Mouse (Mus musculus): ENCODE results near the gene Lgi1. TPM values are rescaled to one million over a fixed set of nuclear protein-coding genes. Genes with fewer than 3 reads are reported as not detected.

The Lgi1 gene
- polyA plus RNA-seq (2012; fragmentation: generic; extraction: Trizol): not detected

DNA sequence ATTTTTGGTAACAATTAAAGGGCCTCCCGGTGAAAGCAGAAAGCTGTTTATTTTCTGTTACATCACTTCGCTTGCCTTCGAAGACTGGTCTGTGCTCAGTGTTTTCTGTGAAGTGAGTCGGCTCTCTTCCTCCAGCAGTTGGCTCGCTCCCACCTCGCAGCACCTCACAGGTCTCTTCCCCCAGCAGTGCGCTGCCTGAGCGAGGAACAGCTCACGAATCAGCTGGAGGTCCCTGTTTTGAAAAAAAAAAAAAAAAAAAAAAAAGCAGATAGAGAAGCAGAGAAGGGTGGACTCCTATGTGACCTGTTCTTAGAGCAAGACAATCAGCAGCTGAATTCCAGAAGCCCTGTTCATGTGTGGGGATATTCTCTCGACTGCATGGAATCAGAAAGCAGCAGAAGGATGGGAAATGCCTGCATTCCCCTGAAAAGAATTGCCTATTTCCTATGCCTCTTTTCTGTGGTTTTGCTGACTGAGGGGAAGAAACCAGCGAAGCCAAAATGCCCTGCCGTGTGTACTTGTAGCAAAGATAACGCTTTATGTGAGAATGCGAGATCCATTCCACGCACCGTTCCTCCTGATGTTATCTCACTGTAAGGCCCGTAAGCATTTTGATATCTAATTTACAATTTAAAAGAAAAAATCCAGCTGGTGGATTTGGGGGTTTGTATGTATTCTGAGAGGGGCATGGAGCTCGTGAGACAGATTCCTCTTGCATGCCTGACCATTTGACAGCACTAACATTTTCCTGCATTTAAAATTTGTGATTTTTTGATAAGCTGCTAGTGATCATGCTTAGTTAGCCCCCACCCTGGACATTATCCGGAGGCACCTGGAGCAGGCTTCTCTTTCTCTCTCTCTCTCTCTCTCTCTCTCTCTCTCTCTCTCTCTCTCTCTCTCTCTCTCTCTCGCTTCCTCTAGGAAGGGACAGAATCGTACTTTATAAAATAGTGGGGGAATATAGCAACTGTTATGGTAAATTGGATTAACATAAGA, at the start of gene Lgi1:
Gene Lgi1 (plus strand): TSS at position 32 of the 996 bp plus-strand sequence.

DNA sequence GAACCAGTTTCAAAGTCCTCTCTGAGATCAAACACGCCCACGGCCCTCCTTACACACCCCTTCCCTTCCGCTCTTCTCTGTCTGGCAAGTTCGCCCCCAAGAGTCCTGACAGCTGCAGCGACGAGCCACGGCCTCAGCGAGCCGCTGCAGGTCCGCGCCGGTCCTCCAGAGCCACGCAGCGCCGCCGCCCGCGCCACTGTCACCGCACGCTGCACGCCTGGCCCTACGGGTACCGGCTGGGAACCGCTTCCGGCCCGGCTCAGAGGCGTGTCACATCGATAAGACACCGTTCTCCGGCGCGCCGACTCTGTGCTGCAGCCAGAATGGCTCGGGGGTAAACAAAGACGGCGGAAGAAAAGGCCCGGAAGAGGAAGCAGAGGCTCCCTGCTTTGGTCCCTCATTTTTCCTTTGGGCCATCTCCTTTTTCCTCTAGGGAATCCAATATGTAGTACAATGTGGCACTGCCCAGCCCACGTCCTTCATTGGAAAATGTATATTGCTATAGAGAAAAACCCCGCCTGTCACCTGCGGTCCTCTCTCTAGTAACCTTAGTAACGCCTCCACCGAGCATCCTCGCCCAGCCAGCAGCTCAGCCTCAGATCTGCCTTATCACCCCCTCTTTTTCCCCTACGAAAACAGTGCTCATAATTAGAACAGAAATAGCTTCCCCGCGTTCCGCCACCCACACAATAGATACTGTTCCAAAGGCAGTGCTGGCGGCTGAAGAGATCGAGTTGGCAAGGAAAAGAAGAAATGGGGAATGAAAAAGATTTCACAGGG, 40.2 kb upstream of the Lgi1 start, which contains the start of gene Fra10ac1:
Gene Fra10ac1 (minus strand): TSS at position 252 of the 780 bp plus-strand sequence.

Other genes starting within 250 kb of the Lgi1 start
- gene Myof, start 221.0 kb upstream of the Lgi1 start, polyA plus RNA-seq (2012; fragmentation: generic; extraction: Trizol): 100 to 1,000 TPM in 1 of 2 experiments, 10 to 100 TPM in 1; 43.0 to 142 TPM
- 1 to 10 TPM in 1 of 2 experiments, under 1 TPM in 1; 0.44 to 6.3 TPM for gene Cep55, start 209.5 kb upstream of the Lgi1 start, polyA plus RNA-seq (2012; fragmentation: generic; extraction: Trizol)
- gene Ffar4, start 167.5 kb upstream of the Lgi1 start, polyA plus RNA-seq (2012; fragmentation: generic; extraction: Trizol): not detected
- gene Rbp4, start 139.3 kb upstream of the Lgi1 start, polyA plus RNA-seq (2012; fragmentation: generic; extraction: Trizol): not detected
- not detected for gene Pde6c, start 131.8 kb upstream of the Lgi1 start, polyA plus RNA-seq (2012; fragmentation: generic; extraction: Trizol)
- 1 to 10 TPM in 1 of 2 experiments, under 1 TPM in 1; 0.85 to 5.1 TPM for gene Fra10ac1, start 40.4 kb upstream of the Lgi1 start, polyA plus RNA-seq (2012; fragmentation: generic; extraction: Trizol)
- gene Slc35g1, start 131.4 kb downstream of the Lgi1 start, polyA plus RNA-seq (2012; fragmentation: generic; extraction: Trizol): under 1 TPM; 0.09 to 0.28 TPM
- under 1 TPM; 0.01 to 0.41 TPM for gene Plce1, start 216.6 kb downstream of the Lgi1 start, polyA plus RNA-seq (2012; fragmentation: generic; extraction: Trizol)